In genomic region chr3:65378724-65379123, GRCm38 (mm10) we compare ENCODE assay signal across 26 mouse cellular contexts.
"Had no signal": no experiment of that assay in that cellular context is flagged by ENCODE, and none has a peak within 500 bp of the region (broad histone marks: within the 10 kb centered on the region; RNA-seq: fewer than 3 reads in every experiment).

No protein-coding gene starts in this region.

- ATAC-seq: hindbrain, postnatal 0 days had no signal

- H3K4me1 ChIP-seq: hindbrain, embryonic 13.5 days; hindbrain, embryonic 15.5 days; kidney, embryonic 15.5 days; limb, embryonic 10.5 days; limb, embryonic 12.5 days; liver, embryonic 13.5 days had no signal

- DNase-seq: gastrocnemius, postnatal 10 days; gastrocnemius, postnatal 36 days; heart, adult 11 months; heart, adult 2 months; heart, postnatal 14 days; heart, postnatal 36 days; kidney, adult 11 months; kidney, adult 2 months; kidney, adult 9 months; kidney, postnatal 14 days; kidney, postnatal 4 days; liver; liver, embryonic 13.5 days had no signal

- H3K27me3 ChIP-seq: heart, embryonic 13.5 days; heart, embryonic 15.5 days; hindbrain, embryonic 13.5 days; hindbrain, embryonic 15.5 days; kidney, embryonic 15.5 days; limb, embryonic 12.5 days; liver, embryonic 13.5 days had no signal

- H3K9ac ChIP-seq: heart, embryonic 13.5 days; heart, embryonic 15.5 days; hindbrain, embryonic 13.5 days; hindbrain, embryonic 15.5 days; kidney, embryonic 15.5 days; limb, embryonic 12.5 days; liver, embryonic 13.5 days had no signal

- H3K4me3 ChIP-seq: heart, adult 2 months; heart, embryonic 13.5 days; heart, embryonic 15.5 days; hindbrain, embryonic 13.5 days; hindbrain, embryonic 15.5 days; kidney, embryonic 15.5 days; layer of hippocampus, adult 2 months; left cerebral cortex, adult 2 months; limb, embryonic 10.5 days; limb, embryonic 12.5 days; liver, embryonic 13.5 days had no signal

- H3K27ac ChIP-seq: heart, adult 2 months; heart, embryonic 13.5 days; heart, embryonic 15.5 days; hindbrain, embryonic 13.5 days; hindbrain, embryonic 15.5 days; hindbrain, postnatal 0 days; kidney, embryonic 15.5 days; kidney, postnatal 0 days; layer of hippocampus, adult 2 months; left cerebral cortex, adult 2 months; limb, embryonic 10.5 days; limb, embryonic 12.5 days; liver, embryonic 13.5 days had no signal

- H3K9me3 ChIP-seq: heart, embryonic 13.5 days; heart, embryonic 15.5 days; hindbrain, embryonic 13.5 days; hindbrain, embryonic 15.5 days; kidney, embryonic 15.5 days; limb, embryonic 10.5 days; limb, embryonic 12.5 days; liver, embryonic 13.5 days had no signal

- H3K4me2 ChIP-seq: heart, embryonic 11.5 days; heart, embryonic 13.5 days; heart, embryonic 15.5 days; hindbrain, embryonic 13.5 days; hindbrain, embryonic 15.5 days; kidney, embryonic 15.5 days; limb, embryonic 12.5 days; liver, embryonic 11.5 days; liver, embryonic 13.5 days had no signal
